Mouse (Mus musculus) right cerebral cortex, postnatal 14 days (tissue): ENCODE results near the gene Fstl5.

Experiments used
- DNase-seq: peaks from one replicate; pipeline ENCODE4 v3.0.0; 2022

The Fstl5 gene

DNA sequence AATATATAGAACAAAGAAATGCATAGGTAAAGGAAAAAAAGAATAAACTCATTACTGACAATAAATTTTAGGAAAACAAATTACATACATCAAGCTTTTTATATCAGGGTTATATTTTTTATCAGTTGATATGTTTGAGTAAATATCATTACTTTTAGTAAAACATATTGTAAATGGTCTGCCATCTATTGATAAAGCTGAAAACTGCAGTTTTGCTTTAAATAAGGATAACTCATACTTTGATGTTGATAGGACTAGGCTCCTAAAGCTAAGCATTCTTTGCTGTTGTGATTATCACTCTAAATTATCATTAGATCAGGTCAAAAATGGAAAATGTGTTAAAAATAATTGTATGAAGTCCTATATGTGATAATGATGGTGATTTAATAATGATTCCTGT, 493.3 kb downstream of the Fstl5 start:
- no peak for DNase-seq

DNA sequence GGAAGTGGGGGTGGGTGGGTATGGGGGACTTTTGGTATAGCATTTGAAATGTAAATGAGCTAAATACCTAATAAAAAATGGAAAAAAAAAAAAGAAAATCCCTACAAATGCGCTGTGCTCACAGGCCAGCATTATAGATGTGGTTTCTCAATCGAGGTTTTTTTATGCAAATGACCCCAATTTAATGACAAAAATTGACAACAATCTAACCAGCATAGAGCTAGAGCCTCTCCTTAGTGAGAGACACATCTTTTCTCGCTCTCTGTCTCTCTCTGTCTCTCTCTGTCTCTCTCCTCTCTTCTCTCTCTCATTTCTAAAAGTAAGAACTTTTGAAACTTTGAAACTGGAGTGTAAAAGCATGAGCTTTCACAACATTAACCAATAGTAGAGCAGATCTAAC, 498.4 kb downstream of the Fstl5 start:
- no peak for DNase-seq

DNA sequence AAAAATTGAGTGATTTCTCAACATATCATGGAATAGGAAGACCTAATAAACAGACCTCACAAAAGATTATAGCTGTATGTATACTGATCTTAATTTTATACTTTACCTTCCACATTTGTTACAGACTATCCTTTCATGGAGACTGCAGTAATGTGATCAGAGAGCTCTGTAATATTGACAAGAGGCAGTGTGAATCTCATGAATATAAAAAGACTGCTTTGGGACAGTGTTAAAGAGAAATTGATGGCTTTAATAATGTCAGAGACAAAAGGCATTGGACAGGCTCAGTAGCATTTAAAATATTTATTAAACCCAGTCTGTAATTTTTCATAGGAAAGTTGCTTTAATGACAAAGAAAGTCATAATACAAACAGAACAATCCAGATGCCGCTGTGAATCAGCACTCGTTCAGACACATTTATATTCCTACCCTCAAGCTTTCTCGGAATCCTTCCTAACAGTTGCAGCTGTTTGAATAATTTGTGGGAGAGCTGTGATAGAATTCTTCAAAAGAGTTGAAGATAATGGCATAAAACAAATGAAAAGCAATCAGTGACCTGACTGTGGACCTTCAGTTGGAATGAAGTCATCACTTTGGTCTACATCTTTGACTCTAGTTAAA, 499.0 kb downstream of the Fstl5 start:
- DNase-seq = no peak

DNA sequence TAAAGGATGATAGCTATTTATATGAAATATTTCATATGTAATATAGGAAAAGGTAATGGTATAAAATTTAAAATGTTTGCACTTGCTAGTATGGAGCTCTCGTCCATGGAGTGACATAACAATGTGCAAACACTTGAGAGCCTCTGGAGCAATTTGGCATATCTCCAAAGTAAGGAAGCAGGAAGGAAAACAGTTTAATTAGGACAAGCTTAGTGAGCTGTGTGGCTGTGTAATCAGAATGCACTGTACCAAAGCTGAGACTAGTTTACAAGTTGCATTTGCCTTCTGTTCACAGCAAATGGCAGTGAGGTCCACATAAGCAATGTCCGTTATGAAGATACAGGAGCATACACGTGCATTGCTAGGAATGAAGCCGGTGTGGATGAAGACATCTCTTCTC, 519.1 kb downstream of the Fstl5 start:
- no peak for DNase-seq

DNA sequence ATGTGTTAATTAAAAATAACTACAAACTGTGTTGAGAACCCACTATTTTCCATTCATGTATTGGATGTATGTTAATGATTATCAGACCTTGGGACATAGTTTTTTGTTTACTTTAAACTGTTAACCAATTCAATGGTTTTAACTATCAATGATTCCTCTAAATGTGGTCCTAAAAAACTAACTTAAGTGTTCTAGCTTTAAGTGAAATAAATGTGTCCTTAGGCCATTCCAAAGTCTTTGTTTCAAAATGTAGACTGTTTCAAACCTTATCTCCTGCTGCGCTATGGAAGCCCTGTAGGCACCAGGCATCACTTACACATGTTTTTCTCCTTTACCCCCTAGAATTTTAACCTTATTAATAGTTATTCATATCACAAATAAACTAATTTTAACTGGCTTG, 546.0 kb downstream of the Fstl5 start:
- no peak for DNase-seq

DNA sequence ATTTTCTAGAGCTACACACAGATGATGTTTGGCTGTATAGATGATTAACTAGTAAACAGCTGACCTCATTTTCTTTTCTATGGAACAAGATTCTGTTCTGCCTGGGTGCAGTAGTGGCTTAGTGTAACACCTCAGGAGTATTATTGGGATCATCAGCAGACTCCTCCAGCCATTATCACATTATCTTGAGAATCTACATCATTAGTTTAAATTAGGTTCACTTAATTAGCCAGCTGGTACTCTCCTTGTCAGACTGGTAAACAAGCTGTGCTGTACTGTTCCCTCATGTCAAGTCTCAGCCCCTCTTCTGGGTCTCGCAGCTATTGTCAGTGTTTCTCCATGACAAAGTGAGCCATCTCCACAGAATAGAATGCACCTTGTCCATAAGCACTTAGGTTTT, 580.2 kb downstream of the Fstl5 start:
- no peak for DNase-seq

DNA sequence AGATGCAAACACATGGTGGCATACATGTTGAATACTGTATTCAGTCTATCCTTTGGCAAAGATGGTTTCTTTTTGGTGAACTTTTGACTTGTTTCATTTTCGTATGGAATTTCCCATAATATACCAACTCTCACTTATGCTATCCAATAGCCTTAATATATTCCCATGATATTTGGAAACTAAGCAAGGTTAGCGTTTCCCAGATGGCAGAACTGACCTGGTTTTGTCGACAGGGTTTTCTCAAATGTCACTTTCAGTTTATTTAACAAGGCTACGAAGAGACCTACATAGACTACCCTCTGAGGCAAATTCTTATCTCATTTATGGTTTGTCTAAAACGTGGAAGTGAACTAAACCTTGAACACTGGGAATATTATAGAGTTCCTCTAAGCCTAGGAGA, 596.8 kb downstream of the Fstl5 start:
- DNase-seq = no peak

DNA sequence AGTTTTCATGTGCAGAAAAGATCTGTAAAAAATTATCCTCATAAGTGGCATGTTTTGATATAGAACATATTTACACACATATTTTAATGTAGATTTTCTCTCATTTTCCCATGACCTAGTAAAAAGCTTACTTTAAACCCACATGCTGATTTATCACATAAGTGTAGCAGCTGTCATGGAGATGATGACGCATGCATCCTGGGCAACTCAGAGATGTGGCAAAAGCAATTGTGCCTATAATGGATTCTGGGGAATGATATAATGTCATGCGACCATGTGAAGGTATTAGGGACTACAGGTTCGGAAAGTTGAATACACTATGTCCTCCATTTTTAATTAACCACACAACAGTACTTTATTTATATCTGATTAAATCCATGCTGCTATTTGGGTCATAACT, 601.9 kb downstream of the Fstl5 start:
- DNase-seq = no peak

DNA sequence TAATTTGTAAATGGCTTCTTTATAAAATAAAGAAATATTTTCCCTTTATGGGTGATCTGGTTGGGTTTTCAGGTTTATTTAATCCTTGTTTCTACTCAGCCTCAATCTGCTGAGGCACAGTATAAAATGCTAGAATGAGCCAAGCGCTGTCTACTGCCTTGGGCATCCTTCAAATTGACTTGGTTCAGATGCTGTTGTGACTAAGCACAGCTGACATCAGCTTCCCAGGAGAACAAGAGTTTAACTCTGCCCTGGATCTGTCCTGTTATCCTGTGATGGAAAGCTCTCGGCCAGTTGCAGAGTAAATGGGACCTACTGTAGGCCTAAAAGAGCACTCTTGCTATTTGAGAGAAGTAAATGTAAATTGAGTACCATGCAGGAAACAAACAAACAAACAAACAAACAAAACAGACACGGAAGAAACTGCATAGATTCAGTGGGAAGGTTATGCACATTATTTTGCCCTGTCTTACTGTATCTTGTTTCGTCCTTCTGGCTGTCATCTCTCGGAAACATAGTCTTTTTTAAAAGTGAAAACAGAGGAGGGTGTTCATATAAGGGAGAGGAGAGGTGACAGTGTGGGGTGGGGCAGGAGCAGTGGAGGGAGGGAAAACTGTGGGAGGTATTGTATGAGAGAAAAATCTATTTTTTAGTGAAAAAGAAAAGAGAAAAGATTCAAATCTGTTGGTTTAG, 605.9 kb downstream of the Fstl5 start:
- no peak for DNase-seq

DNA sequence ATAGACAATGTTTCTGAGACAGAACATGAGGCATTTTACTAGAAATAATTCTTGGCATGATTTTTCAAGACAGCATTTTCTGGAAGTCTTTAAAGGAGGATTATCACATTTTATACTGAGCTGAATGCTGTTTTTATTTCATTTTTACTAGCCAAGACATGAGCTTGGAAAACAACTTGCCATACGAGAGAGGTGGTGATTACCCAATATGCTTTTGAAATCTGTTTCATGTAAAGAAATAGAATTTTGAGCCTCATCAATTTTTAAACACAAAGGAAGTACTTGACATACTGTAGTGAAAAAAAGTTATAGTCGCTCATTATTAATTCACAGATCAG, 606.4 kb downstream of the Fstl5 start:
- no peak for DNase-seq

DNA sequence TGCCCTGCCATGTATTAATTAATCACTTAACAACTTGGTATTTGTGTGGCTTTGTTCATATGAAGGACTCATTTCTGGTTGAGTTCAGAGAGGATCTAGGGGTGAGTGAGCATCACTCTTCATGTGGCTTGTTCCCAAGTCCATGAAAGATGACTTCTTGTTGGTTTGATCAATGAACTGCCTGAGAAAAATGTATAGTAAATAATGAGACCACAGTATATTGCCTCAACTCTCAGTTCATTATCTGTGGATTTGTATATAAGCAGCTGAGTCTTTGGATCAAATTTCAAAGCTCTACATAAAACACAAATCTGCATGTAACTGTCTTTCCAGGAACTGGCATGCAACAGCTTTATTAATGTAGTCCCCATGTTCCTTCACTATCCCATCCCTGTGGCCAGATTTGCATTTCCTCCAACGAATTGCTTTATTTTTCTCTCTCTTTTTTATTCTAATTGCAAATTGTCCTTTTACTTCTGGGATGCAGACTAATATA, 623.1 kb downstream of the Fstl5 start:
- no peak for DNase-seq

DNA sequence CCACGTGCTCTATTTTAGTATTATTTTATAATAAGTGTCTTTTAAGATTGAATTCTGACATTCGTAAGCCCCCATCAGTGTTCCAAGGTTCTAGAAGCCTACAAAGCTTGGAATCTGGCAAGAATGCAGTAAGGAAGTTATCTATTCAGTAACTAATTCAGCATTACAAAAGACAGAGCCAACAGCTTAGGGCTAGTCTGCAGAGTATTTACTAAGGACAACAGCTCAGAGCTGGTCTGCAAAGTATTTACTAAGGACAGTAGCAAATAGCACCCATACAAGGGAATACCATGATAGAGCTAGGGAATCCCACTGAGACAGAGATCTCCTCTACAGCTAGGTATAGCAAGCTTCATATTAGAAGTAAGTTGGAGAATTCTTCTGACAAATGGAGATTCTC, 665.2 kb downstream of the Fstl5 start:
- no peak for DNase-seq
